Mouse (Mus musculus): ENCODE data around the gene Nt5c1a. TPM values are rescaled to one million over a fixed set of nuclear protein-coding genes. Genes with fewer than 3 reads are reported as not detected.

The Nt5c1a gene
- total and polyA plus RNA-seq, 3 experiments, result not detected

DNA sequence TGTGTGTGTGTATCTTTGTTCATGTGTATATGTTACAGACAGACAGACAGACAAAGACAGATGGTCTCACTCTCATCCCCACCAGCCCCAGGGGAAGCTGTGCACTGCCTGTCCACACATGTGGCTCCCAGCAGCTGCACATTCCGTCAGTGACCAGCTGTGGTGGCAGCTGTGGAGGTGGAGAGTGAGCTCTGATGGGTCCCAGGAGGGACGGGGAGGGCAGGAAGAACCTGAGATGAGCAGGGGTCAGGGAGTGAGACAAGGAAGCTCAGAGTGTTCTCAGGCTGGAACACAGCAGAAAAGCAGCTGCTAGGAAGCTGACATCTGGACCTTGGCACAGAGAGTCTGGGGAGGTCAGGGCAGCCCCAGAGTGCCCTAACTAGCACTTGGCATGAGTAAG, 27.0 kb downstream of the Nt5c1a start:
- Histone ChIP-seq H3K4me1 (ENCODE audit: insufficient read depth, low read depth, low read length) (no peaks in the 10 kb centered on the region), H3K4me3 (ENCODE audit: low read depth, low read length) (no peak overlapping the region), H3K9me3 (replicated peaks) (no peaks in the 10 kb centered on the region), H3K27me3 (ENCODE audit: insufficient read depth, low read length) (peaks cover 40% of the 10 kb centered on the region), H3K36me3 (replicated peaks) (no peaks in the 10 kb centered on the region)
- no peak for DNase-seq (ENCODE audit: low spot score)
- no peak for ATAC-seq (ENCODE audit: extremely low read depth, insufficient number of reproducible peaks, low FRiP score, poor library complexity, severe bottlenecking)
- no peak for TF ChIP-seq TAL1 (conservative IDR thresholded peaks at IDR 0.05; ENCODE audit: low read depth, low read length)
- TF ChIP-seq GATA2 (IDR thresholded peaks at IDR 0.05; ENCODE audit: borderline replicate concordance, low read depth, low read length), result no peak
- no peak for TF ChIP-seq POLR2AphosphoS5 (IDR thresholded peaks at IDR 0.05; ENCODE audit: insufficient replicate concordance, low read depth, low read length)
- TF ChIP-seq GATA1 (IDR thresholded peaks at IDR 0.05; ENCODE audit: borderline replicate concordance, low read length), result no peak
- no peak for TF ChIP-seq CTCF (IDR thresholded peaks at IDR 0.05; ENCODE audit: low read depth, low read length)

DNA sequence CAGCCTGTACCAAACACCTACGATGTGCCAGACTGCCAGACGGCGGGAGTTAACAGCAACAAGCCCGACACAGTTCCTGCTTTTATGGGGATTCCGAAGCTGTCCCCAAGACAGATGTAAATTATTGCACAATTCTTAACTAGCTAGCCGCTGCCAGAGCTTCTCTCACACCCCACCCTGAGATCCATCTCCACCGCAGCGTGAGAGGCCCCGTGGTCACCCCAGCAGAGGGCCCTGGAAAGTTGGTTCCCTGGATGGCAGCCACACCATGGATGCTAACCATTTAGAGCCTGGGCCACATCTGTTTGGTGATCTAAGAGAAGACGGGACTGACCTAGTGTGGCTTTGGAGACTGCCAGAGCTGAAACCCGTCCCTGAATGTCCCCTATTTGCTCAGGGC, 27.9 kb downstream of the Nt5c1a start:
- ATAC-seq (ENCODE audit: extremely low read depth, insufficient number of reproducible peaks, low FRiP score, poor library complexity, severe bottlenecking), result no peak
- Histone ChIP-seq H3K9me3 (replicated peaks) (no peaks in the 10 kb centered on the region), H3K4me1 (ENCODE audit: insufficient read depth, low read depth, low read length) (no peaks in the 10 kb centered on the region), H3K4me3 (ENCODE audit: low read depth, low read length) (no peak overlapping the region), H3K36me3 (replicated peaks) (no peaks in the 10 kb centered on the region), H3K27me3 (ENCODE audit: insufficient read depth, low read length) (peaks cover 43% of the 10 kb centered on the region)
- no peak for TF ChIP-seq GATA2 (IDR thresholded peaks at IDR 0.05; ENCODE audit: borderline replicate concordance, low read depth, low read length)
- TF ChIP-seq GATA1 (IDR thresholded peaks at IDR 0.05; ENCODE audit: borderline replicate concordance, low read length), result no peak
- no peak for TF ChIP-seq TAL1 (conservative IDR thresholded peaks at IDR 0.05; ENCODE audit: low read depth, low read length)
- TF ChIP-seq POLR2AphosphoS5 (IDR thresholded peaks at IDR 0.05; ENCODE audit: insufficient replicate concordance, low read depth, low read length), result no peak
- TF ChIP-seq CTCF (IDR thresholded peaks at IDR 0.05; ENCODE audit: low read depth, low read length), result no peak
- DNase-seq (ENCODE audit: low spot score), result no peak

DNA sequence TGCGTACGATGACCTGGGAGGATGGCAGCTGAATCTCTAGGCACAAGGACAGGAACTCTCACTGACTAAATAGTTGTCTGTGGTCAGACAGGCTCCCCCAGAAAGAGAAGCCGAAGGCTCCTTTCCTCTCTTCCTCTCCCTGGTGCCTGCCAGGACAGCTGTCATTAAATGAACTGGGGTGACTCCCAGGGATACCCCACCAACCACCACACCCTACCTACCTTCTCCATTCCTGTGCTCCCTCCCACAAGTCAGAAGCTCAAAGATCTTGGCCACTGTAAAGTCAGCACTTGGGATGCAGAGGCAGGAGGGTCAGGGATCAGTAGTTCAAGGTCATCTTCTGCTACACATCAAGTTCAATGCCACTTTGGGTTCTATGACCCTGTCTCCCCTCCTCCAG, 31.5 kb downstream of the Nt5c1a start:
- Histone ChIP-seq H3K4me3 (ENCODE audit: low read depth, low read length) (no peak overlapping the region), H3K27me3 (ENCODE audit: insufficient read depth, low read length) (peaks cover 36% of the 10 kb centered on the region), H3K9me3 (replicated peaks) (no peaks in the 10 kb centered on the region), H3K36me3 (replicated peaks) (no peaks in the 10 kb centered on the region), H3K4me1 (ENCODE audit: insufficient read depth, low read depth, low read length) (no peaks in the 10 kb centered on the region)
- ATAC-seq (ENCODE audit: extremely low read depth, insufficient number of reproducible peaks, low FRiP score, poor library complexity, severe bottlenecking), result no peak
- TF ChIP-seq GATA2 (IDR thresholded peaks at IDR 0.05; ENCODE audit: borderline replicate concordance, low read depth, low read length) (no peak), GATA1 (IDR thresholded peaks at IDR 0.05; ENCODE audit: borderline replicate concordance, low read length) (no peak), POLR2AphosphoS5 (IDR thresholded peaks at IDR 0.05; ENCODE audit: insufficient replicate concordance, low read depth, low read length) (no peak), TAL1 (conservative IDR thresholded peaks at IDR 0.05; ENCODE audit: low read depth, low read length) (no peak), CTCF (IDR thresholded peaks at IDR 0.05; ENCODE audit: low read depth, low read length) (no peak)
- DNase-seq (ENCODE audit: low spot score), result no peak

DNA sequence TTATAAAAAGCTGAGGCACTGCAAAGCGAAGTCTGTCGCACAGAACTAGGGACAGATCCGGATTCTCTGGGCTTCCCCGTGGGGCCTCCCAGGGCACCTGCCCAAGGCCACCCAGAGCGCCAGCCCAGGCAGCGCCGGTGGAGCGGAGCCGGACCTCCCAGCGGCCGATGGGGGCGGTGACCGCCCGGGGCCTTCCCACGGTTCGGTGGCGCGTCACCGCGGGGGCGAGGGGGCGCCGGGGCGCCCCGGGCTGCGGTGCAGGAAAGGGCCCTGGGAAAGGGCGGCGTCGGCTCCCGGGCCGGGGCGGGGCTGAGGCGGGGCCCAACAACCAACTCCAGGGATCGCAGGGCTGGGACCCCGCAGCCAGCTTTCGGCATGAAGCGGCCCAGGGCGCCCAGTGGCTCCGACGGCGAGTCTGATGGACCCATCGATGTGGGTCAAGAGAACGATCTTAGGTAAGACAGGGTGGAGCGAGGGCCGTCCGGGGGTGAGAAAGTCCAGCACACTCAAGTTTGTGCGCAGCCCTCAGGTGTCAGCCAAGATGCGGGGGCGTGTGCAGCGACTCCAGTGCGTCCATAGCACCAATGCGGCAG, 32.3 kb downstream of the Nt5c1a start, which contains the start of gene Heyl:
Gene Heyl (plus strand): TSS at position 65 of the 593 bp plus-strand sequence.
- Histone ChIP-seq H3K36me3 (replicated peaks) (no peaks in the 10 kb centered on the region), H3K27me3 (ENCODE audit: insufficient read depth, low read length) (peaks cover 30% of the 10 kb centered on the region), H3K9me3 (replicated peaks) (no peaks in the 10 kb centered on the region), H3K4me1 (ENCODE audit: insufficient read depth, low read depth, low read length) (no peaks in the 10 kb centered on the region), H3K4me3 (ENCODE audit: low read depth, low read length) (no peak within 1 kb of the TSS)
- no peak for TF ChIP-seq TAL1 (conservative IDR thresholded peaks at IDR 0.05; ENCODE audit: low read depth, low read length)
- no peak for TF ChIP-seq CTCF (IDR thresholded peaks at IDR 0.05; ENCODE audit: low read depth, low read length)
- no peak for TF ChIP-seq GATA1 (IDR thresholded peaks at IDR 0.05; ENCODE audit: borderline replicate concordance, low read length)
- no peak for TF ChIP-seq GATA2 (IDR thresholded peaks at IDR 0.05; ENCODE audit: borderline replicate concordance, low read depth, low read length)
- TF ChIP-seq POLR2AphosphoS5 (IDR thresholded peaks at IDR 0.05; ENCODE audit: insufficient replicate concordance, low read depth, low read length), result no peak
- ATAC-seq (ENCODE audit: extremely low read depth, insufficient number of reproducible peaks, low FRiP score, poor library complexity, severe bottlenecking), result no peak
- no peak for DNase-seq (ENCODE audit: low spot score)

GRCm38 (mm10) chr4:123235835-123236430, 34.6 kb downstream of the Nt5c1a start:
- Histone ChIP-seq H3K4me1 (ENCODE audit: insufficient read depth, low read depth, low read length) (no peaks in the 10 kb centered on the region), H3K27me3 (ENCODE audit: insufficient read depth, low read length) (peaks cover 16% of the 10 kb centered on the region), H3K4me3 (ENCODE audit: low read depth, low read length) (no peak overlapping the region), H3K36me3 (replicated peaks) (no peaks in the 10 kb centered on the region), H3K9me3 (replicated peaks) (no peaks in the 10 kb centered on the region)
- ATAC-seq (ENCODE audit: extremely low read depth, insufficient number of reproducible peaks, low FRiP score, poor library complexity, severe bottlenecking) (no peak), DNase-seq (ENCODE audit: low spot score) (no peak)
- TF ChIP-seq GATA2 (IDR thresholded peaks at IDR 0.05; ENCODE audit: borderline replicate concordance, low read depth, low read length) (no peak), CTCF (IDR thresholded peaks at IDR 0.05; ENCODE audit: low read depth, low read length) (no peak), POLR2AphosphoS5 (IDR thresholded peaks at IDR 0.05; ENCODE audit: insufficient replicate concordance, low read depth, low read length) (no peak)

GRCm38 (mm10) chr4:123236431-123237031, 35.2 kb downstream of the Nt5c1a start:
- no peak for ATAC-seq (ENCODE audit: extremely low read depth, insufficient number of reproducible peaks, low FRiP score, poor library complexity, severe bottlenecking)
- Histone ChIP-seq H3K9me3 (replicated peaks) (no peaks in the 10 kb centered on the region), H3K4me1 (ENCODE audit: insufficient read depth, low read depth, low read length) (no peaks in the 10 kb centered on the region), H3K27me3 (ENCODE audit: insufficient read depth, low read length) (peaks cover 16% of the 10 kb centered on the region), H3K4me3 (ENCODE audit: low read depth, low read length) (no peak overlapping the region), H3K36me3 (replicated peaks) (no peaks in the 10 kb centered on the region)
- no peak for DNase-seq (ENCODE audit: low spot score)
- TF ChIP-seq GATA1 (IDR thresholded peaks at IDR 0.05; ENCODE audit: borderline replicate concordance, low read length), result no peak
- no peak for TF ChIP-seq POLR2AphosphoS5 (IDR thresholded peaks at IDR 0.05; ENCODE audit: insufficient replicate concordance, low read depth, low read length)
- no peak for TF ChIP-seq TAL1 (conservative IDR thresholded peaks at IDR 0.05; ENCODE audit: low read depth, low read length)

Measured in G1E (cell line).